Mouse (Mus musculus) ES-Bruce4 (cell line): Measurements from ENCODE around the gene Arhgap10.

ENCODE experiments used
- CTCF ChIP-seq: IDR thresholded peaks from one replicate; pipeline ENCODE4 v1.8.1; 2011; ENCODE audit warnings: low read depth, low read length
- EP300 ChIP-seq: IDR thresholded peaks from 2 replicates; pipeline ENCODE4 v1.6.1; 2011; ENCODE audit warnings: low read depth, low read length; ENCODE audit not compliant: insufficient read depth
- POLR2A ChIP-seq: IDR thresholded peaks from one replicate; pipeline ENCODE4 v1.8.1; 2011; ENCODE audit warnings: low read length; ENCODE audit not compliant: insufficient read depth

GRCm38 (mm10) chr8:77518201-77519115, 705 bp upstream of the Arhgap10 start:
- no peak for TF ChIP-seq CTCF
- no peak for TF ChIP-seq POLR2A
- TF ChIP-seq EP300 = no peak
